Mouse (Mus musculus) central nervous system, embryonic 11.5 days (tissue): ENCODE results near the gene Esp34. TPM values are rescaled to one million over a fixed set of nuclear protein-coding genes. Genes with fewer than 3 reads are reported as not detected.

Experiments
- polyA plus RNA-seq: library from polyadenylated mRNA; depleted of rRNA; stranded (reverse); fragments of >200 nt; gene quantifications from 2 replicates; pipeline ENCODE4 v1.2.3, GENCODE M21; 2012; rRNA removed

Gene Esp34
- polyA plus RNA-seq, result not detected in 2 replicates

GRCm38 (mm10) chr17:38553892-38554291, at the start of gene Esp34:
Gene Esp34 (plus strand): TSS chr17:38554192.

Other genes starting within 250 kb of the Esp34 start
- gene Olfr137, start 246.6 kb upstream of the Esp34 start, polyA plus RNA-seq, result not detected in 2 replicates
- not detected in 2 replicates for gene Olfr136, start 224.4 kb upstream of the Esp34 start, polyA plus RNA-seq
- gene Esp36, start 134.0 kb upstream of the Esp34 start, polyA plus RNA-seq, result not detected in 2 replicates
- not detected in 2 replicates for gene Esp31, start 85.3 kb downstream of the Esp34 start, polyA plus RNA-seq